Mouse (Mus musculus): ENCODE results near the gene Tmbim7. TPM values are rescaled to one million over a fixed set of nuclear protein-coding genes. Genes with fewer than 3 reads are reported as not detected.

The Tmbim7 gene
- total RNA-seq, 2 experiments from 2014 or later: 1.4 TPM; not detected in 1

Other genes starting within 250 kb of the Tmbim7 start
- gene Fam133b, start 107.3 kb upstream of the Tmbim7 start, total RNA-seq (2014; fragmentation: Nextera tagmentation): 63.1 and 67.0 TPM in 2 replicates
- 91.9 and 134 TPM in 2 replicates for gene Fam133b, start 107.3 kb upstream of the Tmbim7 start, total RNA-seq (2017)
- 16.9 and 27.6 TPM in 2 replicates for gene 1700109H08Rik, start 79.6 kb upstream of the Tmbim7 start, total RNA-seq (2014; fragmentation: Nextera tagmentation)
- gene 1700109H08Rik, start 79.6 kb upstream of the Tmbim7 start, total RNA-seq (2017): 11.5 and 12.3 TPM in 2 replicates
- 16.6 and 38.2 TPM in 2 replicates for gene Pex1, start 55.1 kb upstream of the Tmbim7 start, total RNA-seq (2014; fragmentation: Nextera tagmentation)
- 20.7 and 22.1 TPM in 2 replicates for gene Pex1, start 55.1 kb upstream of the Tmbim7 start, total RNA-seq (2017)
- gene Rbm48, start 54.6 kb upstream of the Tmbim7 start, total RNA-seq (2014; fragmentation: Nextera tagmentation): 10.7 and 17.7 TPM in 2 replicates
- gene Rbm48, start 54.6 kb upstream of the Tmbim7 start, total RNA-seq (2017): 29.5 and 31.9 TPM in 2 replicates
- 95.7 and 101 TPM in 2 replicates for gene Gatad1, start 6.0 kb downstream of the Tmbim7 start, total RNA-seq (2014; fragmentation: Nextera tagmentation)
- 183 and 187 TPM in 2 replicates for gene Gatad1, start 6.0 kb downstream of the Tmbim7 start, total RNA-seq (2017)
- 29.0 and 34.5 TPM in 2 replicates for gene Ankib1, start 151.7 kb downstream of the Tmbim7 start, total RNA-seq (2014; fragmentation: Nextera tagmentation)
- 44.4 and 63.5 TPM in 2 replicates for gene Ankib1, start 151.7 kb downstream of the Tmbim7 start, total RNA-seq (2017)
- 68.1 and 79.3 TPM in 2 replicates for gene Krit1, start 152.0 kb downstream of the Tmbim7 start, total RNA-seq (2014; fragmentation: Nextera tagmentation)
- gene Krit1, start 152.0 kb downstream of the Tmbim7 start, total RNA-seq (2017): 54.5 and 69.1 TPM in 2 replicates
- gene Lrrd1, start 194.0 kb downstream of the Tmbim7 start, total RNA-seq (2014; fragmentation: Nextera tagmentation): 0.31 TPM in 1 of 2 replicates, not detected in the other
- 0.28 TPM in 1 of 2 replicates, not detected in the other for gene Lrrd1, start 194.0 kb downstream of the Tmbim7 start, total RNA-seq (2017)
- gene Mterf1a, start 242.8 kb downstream of the Tmbim7 start, total RNA-seq (2014; fragmentation: Nextera tagmentation): 9.2 and 13.4 TPM in 2 replicates
- 12.5 and 21.6 TPM in 2 replicates for gene Mterf1a, start 242.8 kb downstream of the Tmbim7 start, total RNA-seq (2017)